Mouse (Mus musculus): ENCODE measurements at regions not wholly inside any gene's neighbourhood (a gene's known extent, or its start where the extent isn't known, plus 50 kb on each side); places are given as distances from the start of the nearest gene placed in this dataset.

DNA sequence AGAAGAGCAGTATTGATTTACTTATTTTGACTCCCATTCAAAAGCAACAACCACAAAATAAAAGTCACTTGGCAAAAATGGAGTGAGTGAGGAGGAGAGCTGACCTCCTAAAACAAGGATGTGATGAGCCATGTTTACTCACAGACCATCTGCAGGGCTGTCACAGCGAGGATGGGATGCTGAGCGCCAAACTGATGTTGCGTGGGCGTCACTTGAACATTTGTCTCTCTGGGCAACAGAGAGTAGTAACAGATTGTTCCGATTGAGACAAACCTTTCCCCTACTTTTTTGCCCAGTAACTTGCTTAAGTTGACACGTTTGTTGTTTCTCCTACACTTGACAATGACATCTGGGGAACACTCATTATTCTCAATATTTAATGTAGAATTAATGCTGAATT is 97.0 kb upstream of the Cxcl12 start:
- Histone ChIP-seq H3K9me3 (replicated peaks; ENCODE audit: control insufficient read depth, low read length) (no peaks in the 10 kb centered on the region), H3K27ac (ENCODE audit: low read depth, low read length) (no peak overlapping the region), H3K27me3 (ENCODE audit: control insufficient read depth, insufficient read depth, low read length) (peaks cover 8% of the 10 kb centered on the region), H3K4me3 (ENCODE audit: low read depth, low read length) (no peak overlapping the region), H3K4me1 (ENCODE audit: control insufficient read depth, insufficient read depth, low read length) (no peaks in the 10 kb centered on the region), H3K4me2 (no peak overlapping the region), H3K36me3 (ENCODE audit: control insufficient read depth, insufficient read depth, low read length) (no peaks in the 10 kb centered on the region), H3K9ac (ENCODE audit: low read depth, low read length) (no peak overlapping the region)
- ATAC-seq (replicated peaks; ENCODE audit: insufficient number of reproducible peaks, low FRiP score, low TSS enrichment): no peak
- 58% methylated on average over 6 of the region's 6 CpGs for WGBS (ENCODE audit: insufficient replicate concordance)

DNA sequence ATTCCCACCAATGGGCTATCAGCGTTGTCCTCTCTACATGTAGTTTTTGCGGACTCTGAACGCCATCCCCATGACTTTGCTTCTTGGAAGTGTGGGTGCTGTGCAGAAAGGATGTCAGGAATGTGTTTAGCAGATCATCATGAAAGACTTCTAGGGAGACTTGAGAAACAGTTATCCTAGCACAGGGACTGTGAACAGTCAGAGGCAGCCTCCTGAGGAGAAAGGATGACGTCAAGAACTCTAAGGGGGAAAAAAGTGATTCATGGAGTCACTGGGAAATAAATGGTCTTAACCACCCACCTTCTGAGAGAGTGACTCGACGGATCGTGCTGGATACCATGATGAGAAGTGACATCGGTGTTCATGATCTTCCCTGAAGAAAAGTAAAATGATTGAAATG is 96.5 kb upstream of the Cxcl12 start:
- Histone ChIP-seq H3K4me3 (ENCODE audit: low read depth, low read length) (no peak overlapping the region), H3K36me3 (ENCODE audit: control insufficient read depth, insufficient read depth, low read length) (no peaks in the 10 kb centered on the region), H3K4me1 (ENCODE audit: control insufficient read depth, insufficient read depth, low read length) (no peaks in the 10 kb centered on the region), H3K27me3 (ENCODE audit: control insufficient read depth, insufficient read depth, low read length) (peaks cover 8% of the 10 kb centered on the region), H3K4me2 (no peak overlapping the region), H3K9me3 (replicated peaks; ENCODE audit: control insufficient read depth, low read length) (no peaks in the 10 kb centered on the region), H3K27ac (ENCODE audit: low read depth, low read length) (no peak overlapping the region), H3K9ac (ENCODE audit: low read depth, low read length) (no peak overlapping the region)
- 55% methylated on average over 8 of the region's 8 CpGs for WGBS (ENCODE audit: insufficient replicate concordance)
- ATAC-seq (replicated peaks; ENCODE audit: insufficient number of reproducible peaks, low FRiP score, low TSS enrichment): no peak

DNA sequence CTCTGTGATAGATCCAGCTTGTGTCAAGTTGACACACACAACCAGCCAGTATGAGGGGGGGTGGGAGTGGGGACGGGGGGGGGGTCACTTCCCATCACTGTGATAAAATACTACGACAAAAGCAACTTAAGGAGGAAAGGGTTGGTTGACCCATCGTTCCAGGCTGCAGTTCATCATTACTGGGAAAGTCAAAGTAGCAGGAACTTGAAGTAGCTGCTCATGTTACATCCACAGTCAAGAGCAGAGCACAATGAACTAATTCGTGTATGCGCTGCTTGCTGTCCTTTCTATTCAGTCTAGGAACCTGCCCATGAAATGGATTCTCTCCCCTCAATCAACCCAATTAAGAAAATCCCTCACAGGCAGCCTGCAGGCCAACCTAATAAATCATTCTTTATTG is 88.8 kb upstream of the Cxcl12 start:
- peaks cover 2% of the 10 kb centered on the region; the same call in 1 of the 2 replicates for H3K27me3 ChIP-seq (ENCODE audit: control insufficient read depth, insufficient read depth, low read length)
- H3K9ac ChIP-seq (ENCODE audit: low read depth, low read length): no peak overlapping the region
- H3K9me3 ChIP-seq (replicated peaks; ENCODE audit: control insufficient read depth, low read length): no peaks in the 10 kb centered on the region
- 56% methylated on average over 5 of the region's 5 CpGs for WGBS (ENCODE audit: insufficient replicate concordance)
- no peaks in the 10 kb centered on the region for H3K4me1 ChIP-seq (ENCODE audit: control insufficient read depth, insufficient read depth, low read length)
- ATAC-seq (replicated peaks; ENCODE audit: insufficient number of reproducible peaks, low FRiP score, low TSS enrichment): no peak
- H3K4me3 ChIP-seq (ENCODE audit: low read depth, low read length): no peak overlapping the region
- no peak overlapping the region for H3K27ac ChIP-seq (ENCODE audit: low read depth, low read length)
- H3K36me3 ChIP-seq (ENCODE audit: control insufficient read depth, insufficient read depth, low read length): no peaks in the 10 kb centered on the region
- no peak overlapping the region for H3K4me2 ChIP-seq

DNA sequence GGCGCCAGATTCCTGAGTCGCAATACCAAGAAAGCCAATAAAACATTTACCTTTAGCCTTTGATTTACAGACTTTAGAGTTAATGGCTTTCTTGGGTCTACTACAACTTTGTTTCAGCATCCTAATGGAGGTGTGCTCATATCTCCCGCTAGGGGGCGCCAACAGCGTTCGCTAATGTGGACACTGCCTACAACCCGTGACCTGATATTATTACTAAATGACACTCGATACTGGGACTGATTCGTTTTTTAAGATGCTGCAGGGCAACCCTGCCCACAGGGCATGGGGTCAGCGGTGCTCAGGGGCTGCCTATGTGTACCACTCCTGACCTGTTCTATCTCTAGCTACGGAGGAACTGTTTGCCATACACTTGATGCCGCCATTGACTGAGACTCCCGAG is 87.4 kb upstream of the Cxcl12 start:
- ATAC-seq (replicated peaks; ENCODE audit: insufficient number of reproducible peaks, low FRiP score, low TSS enrichment): no peak
- Histone ChIP-seq H3K9me3 (replicated peaks; ENCODE audit: control insufficient read depth, low read length) (no peaks in the 10 kb centered on the region), H3K4me3 (ENCODE audit: low read depth, low read length) (no peak overlapping the region), H3K27me3 (ENCODE audit: control insufficient read depth, insufficient read depth, low read length) (peaks cover 2% of the 10 kb centered on the region; the same call in 1 of the 2 replicates), H3K4me1 (ENCODE audit: control insufficient read depth, insufficient read depth, low read length) (no peaks in the 10 kb centered on the region), H3K9ac (ENCODE audit: low read depth, low read length) (no peak overlapping the region), H3K36me3 (ENCODE audit: control insufficient read depth, insufficient read depth, low read length) (no peaks in the 10 kb centered on the region), H3K27ac (ENCODE audit: low read depth, low read length) (no peak overlapping the region), H3K4me2 (no peak overlapping the region)
- 40% methylated on average over 13 of the region's 13 CpGs for WGBS (ENCODE audit: insufficient replicate concordance)

DNA sequence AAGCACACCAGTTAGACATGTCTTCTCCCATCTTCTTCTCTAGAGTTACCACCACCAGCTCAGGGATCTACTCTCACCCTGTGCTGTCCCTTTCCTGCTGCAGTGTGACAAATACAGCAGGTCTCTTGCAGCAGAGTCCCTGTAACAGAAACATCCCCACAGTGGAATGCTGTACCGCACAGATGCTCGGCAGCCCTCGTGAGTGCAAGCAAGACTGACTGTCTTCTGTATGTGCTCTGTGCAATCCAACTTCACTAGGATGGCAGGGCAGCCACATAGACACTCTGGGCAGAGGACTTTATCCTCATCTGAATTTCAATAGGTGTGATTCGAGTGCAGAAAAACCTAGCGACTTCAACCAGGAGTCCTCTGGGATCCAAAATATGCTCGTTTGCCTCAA is 84.1 kb upstream of the Cxcl12 start:
- H3K4me1 ChIP-seq (ENCODE audit: control insufficient read depth, insufficient read depth, low read length): no peaks in the 10 kb centered on the region
- H3K27ac ChIP-seq (ENCODE audit: low read depth, low read length): no peak overlapping the region
- H3K9me3 ChIP-seq (replicated peaks; ENCODE audit: control insufficient read depth, low read length): no peaks in the 10 kb centered on the region
- H3K9ac ChIP-seq (ENCODE audit: low read depth, low read length): no peak overlapping the region
- H3K27me3 ChIP-seq (ENCODE audit: control insufficient read depth, insufficient read depth, low read length): peaks cover 2% of the 10 kb centered on the region; the same call in 1 of the 2 replicates
- no peak overlapping the region for H3K4me3 ChIP-seq (ENCODE audit: low read depth, low read length)
- no peak overlapping the region for H3K4me2 ChIP-seq
- no peaks in the 10 kb centered on the region for H3K36me3 ChIP-seq (ENCODE audit: control insufficient read depth, insufficient read depth, low read length)
- ATAC-seq (replicated peaks; ENCODE audit: insufficient number of reproducible peaks, low FRiP score, low TSS enrichment): no peak
- 57% methylated on average over 6 of the region's 6 CpGs for WGBS (ENCODE audit: insufficient replicate concordance)

DNA sequence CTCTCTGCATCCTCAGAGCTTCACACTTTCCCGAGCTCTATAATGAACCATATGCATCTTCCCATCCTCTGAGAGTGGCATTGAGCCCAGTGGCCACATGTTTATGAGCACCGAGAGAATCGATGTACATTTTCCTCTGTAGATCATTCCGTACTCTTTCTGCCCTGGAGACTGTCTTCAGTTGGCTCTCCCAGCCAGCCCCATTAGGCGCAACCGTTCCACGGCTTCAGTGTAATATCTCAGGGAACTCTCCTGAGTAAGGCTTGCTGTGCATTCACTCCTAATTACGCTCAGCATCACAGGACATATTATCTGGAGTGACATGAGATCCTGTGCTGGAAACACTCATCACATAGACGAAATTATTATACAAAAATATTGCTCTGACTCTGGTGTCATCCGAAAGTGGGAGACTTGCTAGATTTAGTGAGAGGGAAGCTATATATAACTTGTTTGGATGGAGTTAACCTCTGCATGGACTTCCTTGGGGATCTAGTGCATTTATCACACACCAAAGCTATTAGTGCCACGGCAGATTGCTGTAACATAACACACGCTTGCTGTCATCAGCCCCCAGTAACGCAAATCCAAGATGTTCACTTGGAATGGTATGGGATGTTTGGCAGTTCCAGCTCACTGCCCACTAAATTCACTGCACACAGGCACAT is 83.4 kb upstream of the Cxcl12 start:
- H3K4me1 ChIP-seq (ENCODE audit: control insufficient read depth, insufficient read depth, low read length): no peaks in the 10 kb centered on the region
- H3K4me2 ChIP-seq: no peak overlapping the region
- no peak overlapping the region for H3K4me3 ChIP-seq (ENCODE audit: low read depth, low read length)
- no peak overlapping the region for H3K27ac ChIP-seq (ENCODE audit: low read depth, low read length)
- WGBS (ENCODE audit: insufficient replicate concordance): 65% methylated on average over 13 of the region's 13 CpGs
- no peak overlapping the region for H3K9ac ChIP-seq (ENCODE audit: low read depth, low read length)
- H3K9me3 ChIP-seq (replicated peaks; ENCODE audit: control insufficient read depth, low read length): no peaks in the 10 kb centered on the region
- ATAC-seq (replicated peaks; ENCODE audit: insufficient number of reproducible peaks, low FRiP score, low TSS enrichment): no peak
- H3K27me3 ChIP-seq (ENCODE audit: control insufficient read depth, insufficient read depth, low read length): peaks cover 2% of the 10 kb centered on the region; the same call in 1 of the 2 replicates
- H3K36me3 ChIP-seq (ENCODE audit: control insufficient read depth, insufficient read depth, low read length): no peaks in the 10 kb centered on the region

DNA sequence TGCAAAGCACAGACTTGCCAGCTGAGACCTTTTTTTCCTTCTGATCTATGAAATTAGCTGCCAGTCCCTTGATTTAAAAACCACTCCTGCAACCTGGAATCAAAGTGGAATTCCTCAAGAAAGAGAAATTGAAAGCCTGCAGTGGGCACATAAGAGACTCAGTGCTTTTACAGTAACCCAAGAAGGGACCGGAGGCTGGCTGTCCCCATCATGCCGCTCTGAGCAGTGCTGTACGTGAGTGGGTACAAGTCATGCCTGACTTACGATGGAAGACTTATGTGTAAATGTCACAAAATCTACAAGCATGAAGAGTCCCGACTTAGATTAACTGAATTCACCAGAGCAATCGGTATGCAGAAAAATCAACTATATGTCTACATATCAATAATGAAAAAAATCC is 73.6 kb upstream of the Cxcl12 start:
- no peak overlapping the region for H3K9ac ChIP-seq (ENCODE audit: low read depth, low read length)
- no peak overlapping the region for H3K4me2 ChIP-seq
- H3K27ac ChIP-seq (ENCODE audit: low read depth, low read length): no peak overlapping the region
- H3K4me1 ChIP-seq (ENCODE audit: control insufficient read depth, insufficient read depth, low read length): no peaks in the 10 kb centered on the region
- ATAC-seq (replicated peaks; ENCODE audit: insufficient number of reproducible peaks, low FRiP score, low TSS enrichment): no peak
- no peaks in the 10 kb centered on the region for H3K27me3 ChIP-seq (ENCODE audit: control insufficient read depth, insufficient read depth, low read length)
- no peaks in the 10 kb centered on the region for H3K9me3 ChIP-seq (replicated peaks; ENCODE audit: control insufficient read depth, low read length)
- 88% methylated on average over 6 of the region's 6 CpGs for WGBS (ENCODE audit: insufficient replicate concordance)
- no peak overlapping the region for H3K4me3 ChIP-seq (ENCODE audit: low read depth, low read length)
- H3K36me3 ChIP-seq (ENCODE audit: control insufficient read depth, insufficient read depth, low read length): no peaks in the 10 kb centered on the region

DNA sequence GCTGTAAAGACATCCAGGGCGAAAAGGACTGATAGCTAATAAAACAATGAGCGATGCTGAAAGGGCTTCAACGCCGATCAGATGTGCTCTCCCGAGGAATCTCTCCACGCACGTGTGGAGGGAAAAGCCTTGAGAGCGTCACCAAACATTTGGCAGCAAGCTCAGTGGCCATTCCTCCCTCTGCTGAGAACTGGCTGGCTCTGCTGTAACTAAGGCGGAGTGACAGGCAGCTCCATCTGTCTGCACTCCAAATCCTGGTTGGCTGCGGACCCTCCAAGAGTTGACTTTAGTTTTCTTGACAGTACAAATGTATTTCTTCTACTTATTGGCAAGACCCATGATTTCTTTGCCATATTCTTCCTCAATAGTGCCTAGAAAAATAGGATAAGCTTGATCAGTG is 68.5 kb upstream of the Cxcl12 start:
- Histone ChIP-seq H3K9ac (ENCODE audit: low read depth, low read length) (no peak overlapping the region), H3K4me2 (no peak overlapping the region), H3K4me3 (ENCODE audit: low read depth, low read length) (no peak overlapping the region), H3K27me3 (ENCODE audit: control insufficient read depth, insufficient read depth, low read length) (no peaks in the 10 kb centered on the region), H3K27ac (ENCODE audit: low read depth, low read length) (no peak overlapping the region), H3K36me3 (ENCODE audit: control insufficient read depth, insufficient read depth, low read length) (no peaks in the 10 kb centered on the region), H3K4me1 (ENCODE audit: control insufficient read depth, insufficient read depth, low read length) (no peaks in the 10 kb centered on the region), H3K9me3 (replicated peaks; ENCODE audit: control insufficient read depth, low read length) (no peaks in the 10 kb centered on the region)
- 58% methylated on average over 10 of the region's 10 CpGs for WGBS (ENCODE audit: insufficient replicate concordance)
- ATAC-seq (replicated peaks; ENCODE audit: insufficient number of reproducible peaks, low FRiP score, low TSS enrichment): no peak

DNA sequence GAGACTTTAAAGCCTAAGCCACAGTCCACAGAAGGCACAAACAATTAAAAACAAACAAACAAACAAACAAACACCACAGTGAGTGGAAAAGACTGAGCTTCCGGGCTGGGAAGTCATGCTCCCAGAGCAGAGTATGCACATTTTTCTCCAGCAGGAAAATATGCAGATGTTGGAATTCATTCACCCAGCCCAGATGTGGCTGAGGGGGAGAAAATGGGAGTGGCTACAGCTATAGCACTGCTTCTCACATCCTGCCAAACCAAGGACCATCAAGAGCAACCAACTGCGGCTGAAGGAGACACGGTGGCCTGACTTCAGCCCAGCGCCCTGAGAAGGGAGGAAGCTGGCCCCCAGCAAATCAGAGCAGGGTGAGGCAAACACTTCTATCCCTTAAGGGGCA is 65.6 kb upstream of the Cxcl12 start:
- H3K4me3 ChIP-seq (ENCODE audit: low read depth, low read length): no peak overlapping the region
- H3K27me3 ChIP-seq (ENCODE audit: control insufficient read depth, insufficient read depth, low read length): no peaks in the 10 kb centered on the region
- no peak overlapping the region for H3K27ac ChIP-seq (ENCODE audit: low read depth, low read length)
- H3K4me1 ChIP-seq (ENCODE audit: control insufficient read depth, insufficient read depth, low read length): no peaks in the 10 kb centered on the region
- no peak overlapping the region for H3K4me2 ChIP-seq
- H3K36me3 ChIP-seq (ENCODE audit: control insufficient read depth, insufficient read depth, low read length): no peaks in the 10 kb centered on the region
- no peak overlapping the region for H3K9ac ChIP-seq (ENCODE audit: low read depth, low read length)
- no peak for ATAC-seq (replicated peaks; ENCODE audit: insufficient number of reproducible peaks, low FRiP score, low TSS enrichment)
- 85% methylated on average over 4 of the region's 4 CpGs for WGBS (ENCODE audit: insufficient replicate concordance)
- H3K9me3 ChIP-seq (replicated peaks; ENCODE audit: control insufficient read depth, low read length): no peaks in the 10 kb centered on the region
